Mouse (Mus musculus) erythroblast, adult 5-6 weeks (primary cell): ENCODE data around the gene Golga7b. TPM values are rescaled to one million over a fixed set of nuclear protein-coding genes. Genes with fewer than 3 reads are reported as not detected.

ENCODE experiments used
- ATAC-seq: replicated peaks from 2 replicates; pipeline ENCODE4 v1.8.0; 2016; ENCODE audit warnings: moderate number of reproducible peaks, mild to moderate bottlenecking, moderate TSS enrichment, inconsistent platforms; ENCODE audit not compliant: poor library complexity, low FRiP score, severe bottlenecking
- total RNA-seq, 2 experiments: library from RNA; stranded (forward) in 1 of 2; stranded (reverse) in 1 of 2; fragments of 150-400 nt in 1 of 2; fragments of 200-764, 138-1000 nt in 1 of 2; gene quantifications; 2 replicates each; pipeline versions ENCODE4 v1.2.3 to v1.2.4; 2015 to 2017; ENCODE audit warnings: low replicate concordance in 2 of 2

Gene Golga7b
- not detected in 2 replicates for total RNA-seq (2015; ENCODE audit: low replicate concordance)
- total RNA-seq (2017; ENCODE audit: low replicate concordance): not detected in 2 replicates

DNA sequence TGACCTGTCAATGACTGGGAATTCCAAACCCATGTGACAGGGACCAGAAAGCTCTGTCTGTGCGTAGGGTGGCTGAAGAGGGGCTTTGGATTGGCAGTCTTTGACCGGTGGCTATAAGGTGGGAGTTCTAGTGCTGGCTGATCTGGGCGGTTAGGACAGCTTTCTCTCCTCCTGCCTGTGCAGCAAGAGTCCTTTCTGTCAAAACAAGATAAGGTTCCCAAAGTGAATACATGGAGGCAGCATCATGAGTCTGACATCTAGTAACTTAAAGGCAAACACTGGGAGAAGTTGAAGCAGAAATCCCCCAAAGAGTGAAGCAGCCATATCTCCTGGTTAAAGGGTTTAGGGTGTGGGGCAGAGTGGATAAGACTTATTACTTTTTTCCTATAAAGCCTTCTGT, at the start of gene Golga7b:
TSS of gene Golga7b (plus strand) at position 56 of the 400 bp plus-strand sequence.
- ATAC-seq: no peak

DNA sequence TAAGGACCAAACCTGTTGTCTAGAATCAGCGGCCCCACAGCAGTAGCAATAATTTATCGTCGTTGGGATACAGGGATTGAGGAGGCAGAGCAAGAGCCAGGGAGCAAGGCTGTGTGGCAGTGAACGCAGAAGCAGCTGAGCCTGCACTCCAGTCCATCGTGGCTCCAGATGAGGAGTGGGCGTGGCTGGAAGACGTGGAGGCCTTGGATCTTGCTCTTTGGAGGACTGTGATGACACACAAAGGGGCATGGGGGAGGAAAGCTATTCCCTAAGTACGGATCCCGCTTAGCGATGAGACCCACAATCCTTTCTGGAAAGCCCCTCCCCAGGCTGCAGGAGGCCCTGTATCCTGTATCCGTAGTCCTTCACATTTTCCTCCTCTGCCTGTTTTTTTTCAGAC, 49.3 kb upstream of the Golga7b start:
- no peak for ATAC-seq

DNA sequence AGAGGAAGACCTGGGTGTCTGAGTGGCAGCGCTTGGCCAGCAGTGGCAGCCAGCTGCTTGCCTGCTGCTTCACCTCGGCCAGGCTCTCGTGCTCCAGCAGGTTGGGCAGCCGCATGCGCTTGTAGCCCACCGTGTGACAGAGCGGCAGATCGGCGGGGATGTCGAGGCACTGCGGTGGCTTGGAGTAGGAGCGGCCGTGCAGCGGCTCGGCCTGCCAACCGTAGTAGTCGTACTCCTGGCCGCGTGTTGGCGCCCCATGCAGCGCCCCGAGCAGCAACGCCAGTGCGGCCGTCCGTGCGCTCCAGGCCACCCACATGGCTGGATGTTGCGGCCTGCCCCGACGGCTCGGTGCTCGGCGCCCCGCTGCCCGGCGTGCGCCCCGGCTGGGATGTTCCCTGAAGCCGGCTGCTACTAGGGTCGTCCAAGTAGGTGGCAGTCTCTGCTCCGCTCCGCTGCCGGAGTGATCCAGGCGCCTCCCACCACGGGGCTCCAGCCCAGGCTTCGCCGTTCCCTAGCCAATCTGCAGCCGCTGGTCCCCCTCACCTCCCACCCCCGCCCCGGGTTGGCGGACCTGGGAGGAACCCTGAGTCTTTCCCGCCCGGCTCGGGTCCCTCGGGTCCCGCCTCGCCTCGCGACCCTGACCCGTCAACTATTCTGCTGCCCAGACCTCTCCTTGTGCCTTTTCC, 45.5 kb upstream of the Golga7b start, which contains the start of gene Sfrp5:
TSS of gene Sfrp5 (minus strand) at position 557 of the 686 bp plus-strand sequence.
- ATAC-seq: no peak

DNA sequence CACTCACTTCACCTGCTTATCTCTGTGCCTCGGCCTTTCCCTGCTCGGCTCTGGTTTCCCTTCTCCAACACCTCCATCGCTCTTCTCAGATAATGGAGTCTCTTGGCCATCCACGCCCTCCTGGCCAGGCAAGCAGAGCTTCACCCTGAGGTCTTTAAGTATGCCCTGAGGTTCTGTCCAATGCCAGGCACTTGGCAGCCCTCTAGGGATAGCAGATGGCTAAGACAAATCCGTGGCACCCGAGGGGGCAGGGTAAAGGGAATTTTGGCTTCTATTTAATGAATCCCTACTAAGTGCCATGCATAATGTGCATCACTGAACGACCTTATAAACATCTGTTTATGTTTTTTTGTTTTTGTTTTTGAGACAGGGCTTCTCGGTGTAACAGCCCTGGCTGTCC, 44.9 kb upstream of the Golga7b start:
- no peak for ATAC-seq

DNA sequence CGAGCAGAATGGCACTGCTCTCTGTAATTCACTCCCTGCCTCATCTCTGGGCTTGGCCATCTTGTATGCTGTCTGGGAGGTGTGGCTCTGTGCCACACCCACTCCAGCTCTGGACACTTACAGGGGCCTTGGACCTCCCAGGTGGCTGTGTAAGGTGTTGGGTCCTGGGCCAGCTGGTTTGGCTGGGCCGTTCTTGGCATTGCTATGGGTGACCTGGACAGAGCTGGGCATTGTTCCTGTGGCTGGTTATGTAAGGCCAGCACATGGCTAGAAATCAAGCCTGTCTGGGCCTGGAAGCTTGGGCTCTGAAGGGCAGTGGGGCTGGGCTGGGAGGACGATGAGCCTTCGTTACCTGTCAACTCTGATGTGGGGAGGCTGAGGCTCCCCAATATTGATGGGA, 43.1 kb upstream of the Golga7b start:
- no peak for ATAC-seq

DNA sequence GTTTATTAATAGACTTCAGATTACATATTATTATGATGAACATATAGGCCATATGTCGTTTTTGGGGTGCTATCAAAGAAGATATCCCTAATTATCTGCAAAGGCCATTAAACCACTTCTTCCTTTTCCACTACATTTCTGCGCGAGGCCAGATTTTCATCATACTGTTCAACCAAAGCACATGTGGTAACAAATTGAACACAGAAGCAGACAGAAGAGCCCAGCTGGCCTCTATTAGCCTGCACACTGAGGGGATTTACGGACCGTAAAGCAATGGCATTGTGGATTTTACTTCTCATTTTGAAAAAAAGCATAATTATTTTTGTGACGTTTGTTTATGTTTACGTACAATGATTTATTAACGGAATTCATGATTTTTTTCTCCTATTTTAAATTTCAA, 42.2 kb upstream of the Golga7b start:
- no peak for ATAC-seq

DNA sequence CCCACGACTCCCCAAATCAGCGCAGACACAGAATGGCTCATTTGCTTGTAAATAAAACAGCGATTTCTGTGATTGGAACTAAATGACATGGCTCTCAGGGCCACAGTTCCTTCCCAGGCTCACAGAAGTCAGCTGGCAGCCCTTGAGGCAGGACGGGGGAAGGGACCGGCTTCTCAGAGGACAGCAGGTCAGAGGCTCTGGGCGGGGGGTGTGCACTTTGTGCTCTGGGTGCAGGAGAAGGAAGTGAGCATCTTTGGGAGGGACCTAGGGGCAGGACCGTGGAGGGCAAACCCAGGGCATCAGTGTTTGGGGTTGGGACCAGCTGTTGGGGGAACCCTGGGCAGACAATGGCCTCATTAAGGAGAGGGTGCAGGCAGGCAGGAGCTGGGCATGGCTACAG, 37.9 kb upstream of the Golga7b start:
- no peak for ATAC-seq

DNA sequence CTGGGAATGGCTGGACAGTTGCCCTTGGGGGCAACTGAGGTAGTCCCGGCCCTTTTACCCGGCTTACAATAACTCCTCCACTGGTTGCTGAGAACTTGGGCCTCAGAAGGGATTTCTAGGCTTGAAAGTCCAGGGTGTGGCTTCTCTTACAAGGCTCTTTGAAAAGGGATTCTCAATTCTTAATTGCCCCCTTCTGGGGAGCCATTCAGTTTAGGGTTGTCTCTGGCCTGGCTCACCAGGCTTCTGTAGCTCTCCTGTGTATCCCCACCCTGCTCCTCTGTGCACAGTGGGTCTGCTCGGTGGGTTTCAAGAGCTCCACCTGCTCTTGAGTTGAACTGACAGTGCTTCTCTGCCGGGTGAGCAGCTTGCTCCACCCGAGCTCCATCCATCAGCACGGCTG, 37.4 kb upstream of the Golga7b start:
- no peak for ATAC-seq

DNA sequence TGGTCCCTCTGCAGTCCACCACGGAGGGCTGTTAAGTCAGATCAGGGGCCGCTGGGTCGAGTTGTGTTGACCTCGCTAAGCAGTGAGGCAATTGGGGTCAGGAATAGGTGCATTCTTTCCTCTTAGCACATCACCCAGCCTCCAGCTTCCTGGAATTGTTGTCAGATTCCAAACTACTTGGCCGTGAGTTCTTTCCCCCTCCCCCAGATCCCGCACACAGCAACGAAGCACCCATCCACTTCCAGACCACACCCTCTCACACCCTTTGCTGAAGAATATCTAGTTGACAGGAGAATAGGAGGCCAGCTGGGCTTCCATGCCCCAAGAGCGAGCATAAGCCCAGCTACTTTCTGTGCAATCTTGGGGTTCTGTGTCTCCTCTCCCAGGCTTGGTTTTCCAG, 35.4 kb upstream of the Golga7b start:
- ATAC-seq: no peak

DNA sequence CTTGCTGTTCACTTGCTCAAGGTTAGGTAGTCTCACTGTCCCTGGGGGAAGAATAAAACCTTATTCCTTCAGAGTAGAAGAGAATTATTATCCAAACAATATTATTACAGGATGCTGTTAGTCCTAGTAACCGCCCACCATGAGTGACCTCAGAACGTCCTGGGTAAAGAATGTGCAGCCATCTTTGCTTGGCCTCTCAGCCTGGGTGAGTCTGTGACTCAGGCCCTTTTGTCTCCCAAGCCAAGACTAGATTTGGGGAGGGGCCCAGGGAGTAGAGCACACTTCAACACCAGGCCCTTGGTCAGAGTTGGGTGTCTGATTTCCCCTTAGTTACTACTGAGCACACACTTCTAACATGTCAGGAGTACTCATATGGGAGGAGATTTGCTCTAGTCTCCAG, 32.8 kb upstream of the Golga7b start:
- no peak for ATAC-seq

DNA sequence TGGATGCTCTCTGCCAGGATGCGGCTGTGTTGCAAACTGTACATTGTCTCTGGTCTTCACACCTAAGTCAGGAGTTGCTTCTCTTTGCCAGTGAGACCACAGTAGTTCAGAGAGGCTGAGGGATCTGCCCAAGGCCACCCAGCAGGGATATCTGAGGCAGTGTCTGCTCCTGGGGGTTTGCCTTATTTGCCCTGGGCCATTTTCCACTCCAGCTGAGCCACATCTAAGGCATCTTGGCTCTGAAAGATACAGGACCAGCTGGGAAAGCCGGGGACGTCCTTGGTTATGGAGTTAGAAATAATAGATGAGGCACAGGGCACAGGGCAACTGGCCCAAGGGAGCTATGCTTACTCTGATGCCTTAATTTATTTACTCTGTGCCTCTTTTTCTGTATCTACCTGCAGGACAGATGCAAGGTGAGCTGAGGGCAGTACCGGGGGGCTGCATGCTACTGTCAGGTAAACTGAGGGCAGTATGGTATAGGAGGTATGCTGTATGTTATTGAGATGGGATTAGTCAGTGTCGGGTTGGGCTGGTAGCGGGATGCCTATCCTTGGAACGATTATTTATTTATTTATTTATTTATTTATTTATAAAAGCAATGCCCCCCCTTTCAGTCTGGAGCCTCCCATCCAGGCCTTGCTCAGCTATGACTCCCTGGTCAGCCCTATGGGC, 30.5 kb upstream of the Golga7b start:
- no peak for ATAC-seq

DNA sequence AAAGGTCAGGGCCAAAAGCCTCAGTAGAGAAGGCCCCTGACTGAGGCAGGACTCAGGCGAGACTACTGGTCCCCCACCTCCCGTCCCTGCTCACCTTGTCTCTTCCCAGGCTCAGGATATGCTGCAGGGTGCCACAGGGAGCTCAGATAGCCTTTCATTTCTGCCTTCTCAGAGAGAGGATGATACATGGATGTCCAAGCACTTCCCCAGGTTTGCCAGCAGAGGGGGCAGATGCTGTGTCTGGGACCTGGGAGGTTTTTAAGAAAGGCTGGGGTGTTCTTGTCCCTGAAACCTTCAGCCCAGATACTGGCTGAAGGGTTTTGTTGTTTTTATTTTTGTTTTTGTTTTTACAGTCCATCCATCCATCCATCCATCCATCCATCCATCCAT, 30.0 kb upstream of the Golga7b start:
- no peak for ATAC-seq

DNA sequence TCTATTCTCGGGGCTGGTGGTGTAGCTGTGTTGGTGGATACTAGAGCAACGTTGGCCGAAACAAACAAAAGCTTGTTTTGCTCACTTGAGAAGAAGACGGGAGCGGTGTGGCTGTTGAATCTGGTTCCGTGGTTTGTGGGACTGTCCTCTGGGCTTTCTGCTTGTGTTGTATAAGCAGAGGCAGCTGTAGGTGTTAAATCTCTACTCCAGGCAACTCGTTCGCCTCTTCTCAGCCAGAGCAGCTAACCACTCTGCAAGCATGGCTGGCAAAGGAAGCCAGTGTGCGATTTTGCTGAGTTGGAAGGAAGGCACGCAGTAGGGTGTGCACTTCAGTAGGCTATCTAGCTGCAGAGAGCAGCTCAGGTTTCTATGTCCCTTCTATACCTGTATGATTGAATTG, 20.9 kb upstream of the Golga7b start:
- ATAC-seq: no peak

DNA sequence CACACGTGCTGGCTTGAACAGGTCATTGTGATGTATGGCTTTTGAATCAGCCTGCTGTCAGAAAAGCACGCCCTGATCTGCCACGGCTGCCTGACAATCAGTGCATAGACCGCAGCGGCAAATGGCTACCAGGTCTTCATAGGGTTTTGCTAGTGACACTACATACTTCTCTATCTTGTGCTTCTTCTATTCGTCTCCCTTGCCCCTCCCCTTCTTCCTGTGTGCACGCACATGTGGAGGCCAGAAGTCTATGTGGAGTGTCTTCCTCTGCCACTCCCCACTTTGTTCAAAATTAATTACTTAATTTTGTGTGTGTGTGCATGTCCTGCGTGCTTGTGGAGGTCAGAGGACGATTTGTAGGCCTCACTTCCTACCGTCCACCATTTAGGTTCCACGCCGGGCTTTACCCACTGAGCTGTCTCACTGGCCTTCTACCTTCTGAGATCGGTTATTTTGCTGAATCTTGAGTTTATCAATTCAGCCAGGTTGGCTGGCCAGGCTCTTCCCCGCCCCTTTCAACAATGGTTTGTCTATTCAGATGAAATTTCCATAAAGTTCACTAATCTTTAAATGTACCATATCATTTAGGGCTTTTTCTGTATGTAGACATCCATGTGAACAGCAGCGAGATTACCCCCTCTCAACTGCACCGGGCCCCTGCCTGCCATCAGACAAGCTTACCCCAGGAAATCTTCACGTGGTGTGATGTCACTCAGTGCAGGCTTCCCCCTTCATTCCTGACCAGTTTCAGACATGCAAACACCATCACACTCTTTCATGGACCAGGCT, 17.7 kb upstream of the Golga7b start:
- no peak for ATAC-seq

DNA sequence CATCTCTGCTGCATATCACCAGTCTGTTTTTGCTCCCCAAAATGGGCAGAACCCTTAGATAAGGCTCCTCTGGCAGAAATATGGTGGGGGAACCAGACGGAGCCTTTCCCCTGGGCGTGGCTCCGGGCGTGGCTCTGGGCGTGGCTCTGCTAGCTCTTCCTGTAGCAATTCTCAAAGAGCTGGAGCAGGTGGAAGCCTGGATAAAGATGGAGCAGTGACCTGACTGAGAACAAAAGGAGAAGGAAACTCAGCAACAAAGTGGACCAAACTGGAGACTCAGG, 17.1 kb upstream of the Golga7b start:
- ATAC-seq: peak; percentile 57; the same call in 1 of the 2 replicates

DNA sequence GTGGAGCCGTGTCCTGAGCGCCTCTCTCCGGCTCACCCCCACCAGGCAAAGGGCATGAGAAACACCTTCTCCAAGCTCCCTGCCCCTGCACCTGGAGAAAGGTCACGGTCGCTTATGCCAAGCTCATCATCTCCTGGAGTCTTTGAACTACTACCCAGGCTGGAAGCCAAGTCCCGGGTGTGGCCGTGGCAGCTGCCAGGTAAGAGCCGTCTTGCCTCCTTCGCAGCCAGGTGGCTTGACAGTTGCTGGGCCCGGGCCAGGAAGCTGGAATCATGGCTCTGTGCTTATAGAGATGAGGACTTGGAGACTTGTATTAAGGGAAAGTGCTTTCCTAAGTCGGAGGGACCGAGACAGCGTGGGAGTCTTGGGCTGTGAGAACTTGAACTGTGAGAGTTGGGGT, 16.4 kb upstream of the Golga7b start:
- no peak; the same call in 1 of the 2 replicates for ATAC-seq

DNA sequence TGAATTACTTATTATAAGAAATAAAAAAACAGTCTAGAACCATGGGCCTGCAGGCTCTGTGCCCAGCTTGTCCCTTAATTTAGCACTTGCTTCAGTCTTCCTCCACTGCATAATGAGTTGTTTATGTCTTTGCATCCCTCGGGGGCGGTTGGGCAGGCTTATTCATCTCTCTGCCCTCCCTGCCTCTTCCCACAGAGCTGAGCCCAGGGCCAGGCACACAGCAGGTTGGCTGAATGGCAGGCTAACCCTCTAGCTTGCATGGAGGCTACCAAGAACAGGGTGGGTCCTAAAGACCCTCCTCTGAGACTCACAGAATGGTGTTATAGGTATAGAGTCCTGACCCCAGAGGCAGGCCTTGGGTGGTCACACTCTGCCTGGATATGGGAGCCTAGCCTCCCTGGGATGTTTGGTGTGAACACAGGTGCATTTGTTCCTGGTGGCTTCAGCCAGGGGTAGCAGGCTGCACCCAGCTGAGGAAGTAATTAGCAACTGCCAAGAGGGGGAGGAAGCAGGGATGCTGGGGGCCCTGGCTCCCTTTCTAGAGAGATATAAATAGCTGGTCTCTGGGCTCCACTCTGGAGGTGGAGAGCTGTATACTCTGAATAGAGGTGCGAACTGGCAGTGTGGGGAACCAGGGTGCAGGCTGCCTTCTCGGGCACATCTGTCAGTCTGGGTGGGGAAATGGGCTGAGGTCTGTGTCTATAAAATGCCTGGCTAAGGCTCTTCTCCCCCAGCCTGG, 9.6 kb upstream of the Golga7b start:
- no peak for ATAC-seq

DNA sequence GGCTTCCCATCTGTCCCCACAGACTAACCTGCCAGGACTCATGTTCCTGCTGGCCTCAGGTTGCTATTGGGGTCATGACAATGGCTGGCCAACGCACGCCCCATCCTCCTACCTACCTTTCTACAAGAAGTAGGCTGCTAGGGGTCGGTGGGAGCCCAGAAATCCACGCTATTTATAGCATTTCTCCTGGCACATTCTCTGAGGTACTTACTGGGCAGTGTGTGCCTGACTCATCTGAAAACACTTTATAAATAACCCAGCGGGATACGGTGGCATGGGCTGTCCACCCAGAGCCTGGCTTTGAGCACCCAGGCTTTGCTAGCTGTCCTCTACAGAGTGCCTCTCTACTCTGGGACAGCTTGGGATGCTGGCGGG, 9.0 kb upstream of the Golga7b start:
- ATAC-seq: no peak

DNA sequence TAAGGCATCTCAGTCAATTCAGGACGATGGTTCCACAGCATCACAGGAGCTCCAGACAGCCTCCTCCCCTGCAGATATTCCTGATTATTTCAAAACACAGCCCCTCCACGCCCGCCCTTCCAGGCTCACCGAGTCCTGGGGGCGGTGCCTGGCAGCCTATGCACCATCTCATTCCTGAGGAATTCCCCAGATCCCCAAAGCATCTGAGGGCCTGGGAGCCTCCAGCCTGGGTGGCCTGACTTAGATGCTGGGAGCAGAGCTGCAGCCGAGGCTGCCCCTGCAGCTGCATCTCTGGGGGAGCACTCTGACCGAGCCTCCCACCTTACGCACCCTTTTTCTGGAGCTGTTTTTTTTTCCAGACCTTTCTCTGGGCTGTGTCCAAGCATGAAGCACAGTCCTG, 6.5 kb upstream of the Golga7b start:
- ATAC-seq: no peak

DNA sequence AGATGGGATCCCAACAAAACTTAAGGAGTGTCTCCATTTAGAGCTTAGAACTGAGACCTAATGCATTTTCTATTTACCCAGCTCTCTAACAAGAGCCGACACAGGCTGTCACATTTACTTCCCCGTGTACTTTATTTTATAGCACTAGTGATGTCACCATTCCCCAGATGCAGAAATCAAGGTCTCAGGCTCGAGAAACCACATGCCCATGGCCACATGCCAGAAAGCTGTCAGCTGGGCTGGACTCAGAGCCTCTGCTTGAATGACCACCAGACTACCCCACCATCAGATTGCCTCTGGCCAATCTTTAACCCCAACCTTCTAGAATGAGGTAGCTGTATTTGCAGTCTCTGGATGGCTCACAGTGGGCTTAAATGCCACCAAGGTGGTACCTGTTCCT, 4.0 kb upstream of the Golga7b start:
- no peak for ATAC-seq
